Mouse (Mus musculus) B cell, adult (primary cell): ENCODE data around the gene H2al1g. TPM values are rescaled to one million over a fixed set of nuclear protein-coding genes. Genes with fewer than 3 reads are reported as not detected.

Experiments
- total RNA-seq: library from RNA; stranded (reverse); gene quantifications from 4 replicates; pipeline ENCODE4 v1.2.4, GENCODE M21; 2023; ENCODE audit not compliant: inconsistent age

The H2al1g gene
- not detected in 4 replicates for total RNA-seq

GRCm38 (mm10) chrX:11317956-11318355 is at the start of gene H2al1g:
Gene H2al1g (plus strand): TSS chrX:11318256.

GRCm38 (mm10) chrX:11298957-11299356 is 19.1 kb upstream of the H2al1g start, which contains the start of gene H2al1a:
Gene H2al1a (plus strand): TSS chrX:11299257.

GRCm38 (mm10) chrX:11302132-11302531 is 15.9 kb upstream of the H2al1g start, which contains the start of gene H2al1b:
Gene H2al1b (plus strand): TSS chrX:11302432.

GRCm38 (mm10) chrX:11305355-11305754 is 12.7 kb upstream of the H2al1g start, which contains the start of gene H2al1c:
Gene H2al1c (plus strand): TSS chrX:11305655.

GRCm38 (mm10) chrX:11308524-11308923 is 9.5 kb upstream of the H2al1g start, which contains the start of gene H2al1d:
Gene H2al1d (plus strand): TSS chrX:11308824.

GRCm38 (mm10) chrX:11311634-11312033 is 6.4 kb upstream of the H2al1g start, which contains the start of gene H2al1e:
Gene H2al1e (plus strand): TSS chrX:11311934.

GRCm38 (mm10) chrX:11314858-11315257 is 3.2 kb upstream of the H2al1g start, which contains the start of gene H2al1f:
Gene H2al1f (plus strand): TSS chrX:11315158.

GRCm38 (mm10) chrX:11321192-11321591 is 3.1 kb downstream of the H2al1g start, which contains the start of gene H2al1h:
Gene H2al1h (plus strand): TSS chrX:11321492.

GRCm38 (mm10) chrX:11324359-11324758 is 6.3 kb downstream of the H2al1g start, which contains the start of gene H2al1i:
Gene H2al1i (plus strand): TSS chrX:11324659.

GRCm38 (mm10) chrX:11327522-11327921 is 9.5 kb downstream of the H2al1g start, which contains the start of gene H2al1j:
Gene H2al1j (plus strand): TSS chrX:11327822.

Other genes with a start within 250 kb of the H2al1g start
- not detected in 4 replicates for gene H2al1a, start 19.0 kb upstream of the H2al1g start, total RNA-seq
- not detected in 4 replicates for gene H2al1b, start 15.8 kb upstream of the H2al1g start, total RNA-seq
- not detected in 4 replicates for gene H2al1c, start 12.6 kb upstream of the H2al1g start, total RNA-seq
- not detected in 4 replicates for gene H2al1d, start 9.4 kb upstream of the H2al1g start, total RNA-seq
- not detected in 4 replicates for gene H2al1e, start 6.3 kb upstream of the H2al1g start, total RNA-seq
- gene H2al1f, start 3.1 kb upstream of the H2al1g start, total RNA-seq: not detected in 4 replicates
- gene H2al1h, start 3.2 kb downstream of the H2al1g start, total RNA-seq: not detected in 4 replicates
- gene H2al1i, start 6.4 kb downstream of the H2al1g start, total RNA-seq: not detected in 4 replicates
- not detected in 4 replicates for gene H2al1j, start 9.6 kb downstream of the H2al1g start, total RNA-seq